Mouse (Mus musculus): ENCODE data around the gene 9630041A04Rik. TPM values are rescaled to one million over a fixed set of nuclear protein-coding genes. Genes with fewer than 3 reads are reported as not detected.

The 9630041A04Rik gene
- polyA plus RNA-seq (2015; fragmentation: Nextera tagmentation; extraction: Ambion mirVana): not detected in 2 replicates

GRCm38 (mm10) chr9:101861596-101862471 lies at the start of gene 9630041A04Rik:
TSS of gene 9630041A04Rik (plus strand) at chr9:101861841.
- Histone ChIP-seq H3K36me3 (no peaks in the 10 kb centered on the region), H3K4me2 (no peak within 1 kb of the TSS), H3K4me1 (0 out of 2 replicates have a peak, but pooled peaks cover 2% of the 10 kb centered on the region), H3K9ac (no peak within 1 kb of the TSS), H3K27ac (no peak within 1 kb of the TSS), H3K27me3 (no peaks in the 10 kb centered on the region), H3K4me3 (no peak within 1 kb of the TSS), H3K9me3 (no peaks in the 10 kb centered on the region)
- 81% methylated on average over 15 of the region's 15 CpGs for WGBS
- no peak for ATAC-seq (ENCODE audit: insufficient number of reproducible peaks, low FRiP score, low TSS enrichment, low read depth)

DNA sequence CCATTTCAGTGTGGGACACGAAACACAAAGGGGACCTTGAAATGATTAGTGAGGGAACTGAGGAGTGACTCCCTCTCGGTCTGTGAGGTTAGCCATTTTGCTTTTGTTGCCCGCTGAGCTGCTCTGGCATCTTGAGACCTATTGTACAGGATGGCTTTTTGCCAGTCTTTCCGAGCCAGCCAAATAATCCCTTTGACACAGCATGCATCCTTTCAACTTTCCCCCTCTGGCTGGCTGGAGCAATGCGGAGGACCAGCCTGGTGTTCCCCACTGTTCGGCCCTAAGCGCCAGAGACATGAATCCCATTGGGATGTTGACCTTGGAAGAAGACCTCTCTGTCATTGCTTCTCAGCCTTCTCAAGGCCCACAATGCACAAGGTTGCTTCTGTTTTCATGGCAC lies 37.7 kb upstream of the 9630041A04Rik start:
- Histone ChIP-seq H3K4me3 (no peak overlapping the region), H3K36me3 (no peaks in the 10 kb centered on the region), H3K4me1 (no peaks in the 10 kb centered on the region), H3K27ac (no peak overlapping the region), H3K9me3 (no peaks in the 10 kb centered on the region), H3K27me3 (no peaks in the 10 kb centered on the region), H3K9ac (no peak overlapping the region), H3K4me2 (no peak overlapping the region)
- WGBS: 76% methylated on average over 7 of the region's 7 CpGs
- ATAC-seq (ENCODE audit: insufficient number of reproducible peaks, low FRiP score, low TSS enrichment, low read depth): no peak

- no peak for ATAC-seq (ENCODE audit: insufficient number of reproducible peaks, low FRiP score, low TSS enrichment, low read depth)
- Histone ChIP-seq H3K4me2 (no peak overlapping the region), H3K4me3 (no peak overlapping the region), H3K9ac (no peak overlapping the region), H3K27ac (no peak overlapping the region), H3K9me3 (no peaks in the 10 kb centered on the region), H3K27me3 (no peaks in the 10 kb centered on the region), H3K36me3 (no peaks in the 10 kb centered on the region), H3K4me1 (no peaks in the 10 kb centered on the region)
- 91% methylated on average over 8 of the region's 8 CpGs for WGBS
These were observed 36.0 kb upstream of the 9630041A04Rik start for GRCm38 (mm10) chr9:101825626-101826025.

- Histone ChIP-seq H3K4me1 (no peaks in the 10 kb centered on the region), H3K27ac (no peak overlapping the region), H3K36me3 (no peaks in the 10 kb centered on the region), H3K4me2 (no peak overlapping the region), H3K27me3 (no peaks in the 10 kb centered on the region; the same call in 1 of the 2 replicates), H3K9me3 (no peaks in the 10 kb centered on the region), H3K9ac (no peak overlapping the region), H3K4me3 (no peak overlapping the region)
- WGBS: 75% methylated on average over 2 of the region's 2 CpGs
- no peak for ATAC-seq (ENCODE audit: insufficient number of reproducible peaks, low FRiP score, low TSS enrichment, low read depth)
These were observed 28.0 kb upstream of the 9630041A04Rik start for GRCm38 (mm10) chr9:101833619-101834018.

GRCm38 (mm10) chr9:101841101-101841500 lies 20.5 kb upstream of the 9630041A04Rik start:
- 74% methylated on average over 11 of the region's 11 CpGs for WGBS

DNA sequence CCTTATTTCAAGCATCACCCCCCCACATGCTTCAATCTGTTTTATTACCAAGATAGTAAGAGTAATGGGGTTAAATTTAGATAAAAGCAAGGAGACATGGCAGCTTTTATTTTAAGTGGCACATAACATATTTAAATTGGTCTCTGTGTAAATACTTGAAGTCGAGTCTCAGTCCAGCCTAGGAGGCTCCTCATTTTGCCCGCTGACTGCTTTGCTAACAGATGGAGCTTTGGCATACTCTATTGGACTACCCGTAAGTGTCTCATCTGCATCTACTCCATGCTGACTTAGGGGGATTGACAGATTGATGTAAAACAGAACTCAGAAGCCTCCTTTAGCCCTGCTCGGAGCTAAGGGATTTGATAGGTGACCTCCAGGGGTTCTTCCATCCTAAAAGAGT lies 17.7 kb upstream of the 9630041A04Rik start:
- Histone ChIP-seq H3K4me3 (no peak overlapping the region), H3K9me3 (no peaks in the 10 kb centered on the region), H3K9ac (no peak overlapping the region), H3K4me1 (no peaks in the 10 kb centered on the region), H3K27me3 (no peaks in the 10 kb centered on the region), H3K4me2 (no peak overlapping the region), H3K27ac (no peak overlapping the region), H3K36me3 (no peaks in the 10 kb centered on the region)
- no peak for ATAC-seq (ENCODE audit: insufficient number of reproducible peaks, low FRiP score, low TSS enrichment, low read depth)
- WGBS: 64% methylated on average over 4 of the region's 4 CpGs

More at GRCm38 (mm10) chr9:101841101-101841500, 20.5 kb upstream of the 9630041A04Rik start:
- no peak overlapping the region for H3K4me3 ChIP-seq
- no peaks in the 10 kb centered on the region for H3K36me3 ChIP-seq
- no peak overlapping the region for H3K9ac ChIP-seq
- H3K27me3 ChIP-seq: no peaks in the 10 kb centered on the region
- H3K9me3 ChIP-seq: no peaks in the 10 kb centered on the region
- no peak for ATAC-seq (ENCODE audit: insufficient number of reproducible peaks, low FRiP score, low TSS enrichment, low read depth)
- H3K4me2 ChIP-seq: no peak overlapping the region
- no peaks in the 10 kb centered on the region for H3K4me1 ChIP-seq
- H3K27ac ChIP-seq: no peak overlapping the region

GRCm38 (mm10) chr9:101845691-101846090 lies 15.9 kb upstream of the 9630041A04Rik start:
- no peak for ATAC-seq (ENCODE audit: insufficient number of reproducible peaks, low FRiP score, low TSS enrichment, low read depth)
- no peak overlapping the region for H3K9ac ChIP-seq
- H3K4me1 ChIP-seq: no peaks in the 10 kb centered on the region
- no peak overlapping the region for H3K27ac ChIP-seq
- H3K27me3 ChIP-seq: no peaks in the 10 kb centered on the region
- H3K9me3 ChIP-seq: no peaks in the 10 kb centered on the region
- 70% methylated on average over 6 of the region's 6 CpGs for WGBS
- H3K36me3 ChIP-seq: no peaks in the 10 kb centered on the region
- no peak overlapping the region for H3K4me3 ChIP-seq
- H3K4me2 ChIP-seq: no peak overlapping the region

DNA sequence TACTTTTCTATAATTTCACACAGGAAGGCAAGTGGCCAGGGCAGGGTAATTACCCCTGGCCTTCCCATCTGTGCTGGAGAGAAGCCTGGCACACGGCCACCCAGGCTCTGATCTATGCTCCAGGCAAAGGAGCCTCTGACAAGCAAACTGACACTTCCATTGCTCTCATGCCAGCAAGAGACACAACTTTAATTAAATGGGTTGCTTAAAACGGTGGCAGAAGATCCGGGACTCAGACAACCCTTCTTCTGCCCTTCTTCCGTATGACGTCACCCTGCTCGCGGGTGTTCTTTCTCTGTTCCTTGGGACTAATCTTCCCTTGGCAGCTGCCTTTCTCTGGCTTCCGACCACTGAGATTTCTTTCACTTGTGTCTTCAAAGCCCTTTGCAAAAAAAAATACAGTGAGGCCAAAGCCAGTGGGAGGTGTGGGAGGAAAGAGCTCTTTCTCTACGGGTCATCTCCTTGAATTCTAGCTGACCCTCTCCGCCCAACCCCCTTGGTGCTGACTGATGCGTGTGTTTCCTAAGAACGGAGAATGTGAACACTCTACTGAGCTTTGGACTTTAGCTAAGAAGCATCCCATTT lies 932 bp downstream of the 9630041A04Rik start:
- Histone ChIP-seq H3K4me1 (0 out of 2 replicates have a peak, but pooled peaks cover 2% of the 10 kb centered on the region), H3K9ac (no peak overlapping the region), H3K36me3 (no peaks in the 10 kb centered on the region), H3K4me3 (no peak overlapping the region), H3K9me3 (no peaks in the 10 kb centered on the region), H3K27ac (no peak overlapping the region), H3K4me2 (no peak overlapping the region), H3K27me3 (no peaks in the 10 kb centered on the region)
- WGBS: 55% methylated on average over 12 of the region's 12 CpGs
- no peak for ATAC-seq (ENCODE audit: insufficient number of reproducible peaks, low FRiP score, low TSS enrichment, low read depth)

- Histone ChIP-seq H3K4me1 (0 out of 2 replicates have a peak, but pooled peaks cover 2% of the 10 kb centered on the region), H3K27ac (no peak overlapping the region), H3K9me3 (no peaks in the 10 kb centered on the region), H3K36me3 (no peaks in the 10 kb centered on the region), H3K4me2 (no peak overlapping the region), H3K4me3 (no peak overlapping the region), H3K27me3 (no peaks in the 10 kb centered on the region), H3K9ac (no peak overlapping the region)
- ATAC-seq (ENCODE audit: insufficient number of reproducible peaks, low FRiP score, low TSS enrichment, low read depth): no peak
- 76% methylated on average over 5 of the region's 5 CpGs for WGBS
These were observed 1.5 kb downstream of the 9630041A04Rik start for GRCm38 (mm10) chr9:101863130-101863529.

GRCm38 (mm10) chr9:101868593-101868992 lies 7.0 kb downstream of the 9630041A04Rik start:
- 85% methylated on average over 6 of the region's 6 CpGs for WGBS
- no peaks in the 10 kb centered on the region for H3K36me3 ChIP-seq
- no peak for ATAC-seq (ENCODE audit: insufficient number of reproducible peaks, low FRiP score, low TSS enrichment, low read depth)
- H3K4me2 ChIP-seq: no peak overlapping the region
- H3K27ac ChIP-seq: no peak overlapping the region
- H3K27me3 ChIP-seq: no peaks in the 10 kb centered on the region
- no peak overlapping the region for H3K9ac ChIP-seq
- H3K9me3 ChIP-seq: no peaks in the 10 kb centered on the region
- H3K4me3 ChIP-seq: no peak overlapping the region
- no peaks in the 10 kb centered on the region for H3K4me1 ChIP-seq

DNA sequence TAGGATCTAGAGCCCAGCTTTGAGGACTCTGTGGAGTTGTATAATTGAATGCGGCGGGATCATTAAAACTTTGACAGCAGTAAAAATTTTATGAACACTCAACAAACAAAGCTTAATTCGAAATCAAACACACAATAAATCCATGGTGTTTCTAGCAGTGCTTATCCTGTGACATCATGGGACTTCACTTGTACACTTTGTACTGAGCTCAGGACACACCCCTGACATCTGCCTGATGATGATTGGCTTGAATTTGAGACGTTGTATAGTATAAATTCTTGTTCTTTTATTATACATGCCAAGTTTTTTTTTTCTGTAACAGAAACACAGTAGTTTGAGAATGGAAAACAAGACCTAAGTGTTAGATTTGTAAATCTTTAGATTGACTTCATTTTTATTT lies 8.4 kb downstream of the 9630041A04Rik start:
- no peak overlapping the region for H3K4me3 ChIP-seq
- no peaks in the 10 kb centered on the region for H3K36me3 ChIP-seq
- H3K9me3 ChIP-seq: no peaks in the 10 kb centered on the region
- no peaks in the 10 kb centered on the region for H3K27me3 ChIP-seq
- no peak overlapping the region for H3K4me2 ChIP-seq
- WGBS: 33% methylated on average over 4 of the region's 4 CpGs
- H3K27ac ChIP-seq: no peak overlapping the region
- H3K4me1 ChIP-seq: no peaks in the 10 kb centered on the region
- H3K9ac ChIP-seq: no peak overlapping the region
- no peak for ATAC-seq (ENCODE audit: insufficient number of reproducible peaks, low FRiP score, low TSS enrichment, low read depth)

- ATAC-seq (ENCODE audit: insufficient number of reproducible peaks, low FRiP score, low TSS enrichment, low read depth): no peak
- Histone ChIP-seq H3K9me3 (no peaks in the 10 kb centered on the region), H3K27me3 (no peaks in the 10 kb centered on the region), H3K27ac (no peak overlapping the region), H3K36me3 (no peaks in the 10 kb centered on the region), H3K4me3 (no peak overlapping the region), H3K4me1 (no peaks in the 10 kb centered on the region), H3K4me2 (no peak overlapping the region), H3K9ac (no peak overlapping the region)
- 63% methylated on average over 1 of the region's 1 CpGs for WGBS
These were observed 13.7 kb downstream of the 9630041A04Rik start for GRCm38 (mm10) chr9:101875306-101875705.
